ENCODE assay signal across 8 mouse cellular contexts in genomic region chr2:31950058-31950871, GRCm38 (mm10). TPM values are rescaled to one million over a fixed set of nuclear protein-coding genes. Genes with fewer than 3 reads are reported as not detected.
DNase-seq lines count a peak whose midpoint lies in the region; ATAC-seq and TF ChIP-seq lines count a peak whose summit lies in the region.

TSS of gene Aif1l (plus strand) at chr2:31950139.

- no peak within 1 kb of the TSS for H3K27ac ChIP-seq in embryonic fibroblast, embryonic 13.5 days (ENCODE audit: insufficient read depth, low read length)

- DNase-seq in T-cell, adult 2 months (ENCODE audit: low spot score) = peak; percentile 35
- DNase-seq in heart, postnatal 14 days = peak; percentile 73 to 76
- DNase-seq in layer of hippocampus, postnatal 10 days (ENCODE audit: low spot score in 2 of 2) = peak; percentile 59 to 74
- DNase-seq in right cerebral cortex, adult 2 months (ENCODE audit: low spot score in 2 of 2) = peak; percentile 12 to 18

- no peaks in the 10 kb centered on the region for H3K79me2 ChIP-seq in C2C12 (ENCODE audit: control insufficient read depth, insufficient read depth)

- H3K9me3 ChIP-seq in megakaryocyte, embryonic 14.5 days = no peaks in the 10 kb centered on the region

- ATAC-seq in cerebellum, adult (ENCODE audit: insufficient number of reproducible peaks, low FRiP score, low TSS enrichment) = no peak

- H3K4me3 ChIP-seq in C2C12 (ENCODE audit: insufficient read depth, poor library complexity, severe bottlenecking) = peak within 1 kb of the TSS; percentile 37
- H3K4me3 ChIP-seq in embryonic fibroblast, embryonic 13.5 days (ENCODE audit: insufficient read depth, low read length) = peak within 1 kb of the TSS; percentile 63
- peak within 1 kb of the TSS; percentile 90 for H3K4me3 ChIP-seq in megakaryocyte, embryonic 14.5 days (replicated peaks)

- intact Hi-C loops in heart, postnatal 14 days (cut with DNase I) = no loop called here

- TF ChIP-seq POLR2A in embryonic fibroblast, embryonic 13.5 days (IDR thresholded peaks at IDR 0.05; ENCODE audit: low read depth, low read length) = 0 out of 2 replicates have a peak, but pooled peaks have one; percentile 46

- no peaks in the 10 kb centered on the region for H3K36me3 ChIP-seq in C2C12 (ENCODE audit: control insufficient read depth, insufficient read depth)
- no peaks in the 10 kb centered on the region for H3K36me3 ChIP-seq in megakaryocyte, embryonic 14.5 days (replicated peaks; ENCODE audit: low read length)

- H3K4me1 ChIP-seq in embryonic fibroblast, embryonic 13.5 days (ENCODE audit: control insufficient read depth, insufficient read depth, low read length) = peaks cover 19% of the 10 kb centered on the region
- peaks cover 15% of the 10 kb centered on the region for H3K4me1 ChIP-seq in megakaryocyte, embryonic 14.5 days

- H3K79me3 ChIP-seq in C2C12 (ENCODE audit: low read depth) = no peaks in the 10 kb centered on the region

- no peak for TF ChIP-seq CTCF in C2C12 (IDR thresholded peaks at IDR 0.05; ENCODE audit: control insufficient read depth, insufficient read depth, insufficient read length)
- TF ChIP-seq CTCF in embryonic fibroblast, embryonic 13.5 days (IDR thresholded peaks at IDR 0.05; ENCODE audit: borderline replicate concordance, insufficient read depth, low read length) = no peak

- H3ac ChIP-seq in C2C12 (ENCODE audit: control insufficient read depth, insufficient read length, low read depth) = peak within 1 kb of the TSS; percentile 64

- H3K27me3 ChIP-seq in C2C12 (ENCODE audit: control insufficient read depth, insufficient read depth, insufficient read length) = no peaks in the 10 kb centered on the region
- peaks cover 96% of the 10 kb centered on the region for H3K27me3 ChIP-seq in megakaryocyte, embryonic 14.5 days (replicated peaks)

TF ChIP-seq in C2C12, 6 proteins besides CTCF, POLR2A, EP300 and RAD21:
- TF ChIP-seq USF1 (IDR thresholded peaks at IDR 0.05; ENCODE audit: low read depth) (no peak), CEBPB (IDR thresholded peaks at IDR 0.05; ENCODE audit: low read depth) (no peak), MYOG (IDR thresholded peaks at IDR 0.05; ENCODE audit: control insufficient read depth, extremely low read depth, insufficient read length) (no peak), FOSL1 (IDR thresholded peaks at IDR 0.05; ENCODE audit: insufficient read depth, low read length, poor library complexity, severe bottlenecking) (no peak), MYOD1 (IDR thresholded peaks at IDR 0.05; ENCODE audit: control insufficient read depth, insufficient read length, low read depth) (no peak), MAX (IDR thresholded peaks at IDR 0.05) (no peak)

RNA-seq across cellular contexts. Expression of gene Aif1l, which starts in this region (rescaled TPM):
- 55.4 TPM for polyA plus RNA-seq in C2C12 (2012; fragmentation: generic; extraction: Trizol)
- 20.8 and 39.6 TPM in 2 replicates for polyA plus RNA-seq in embryonic fibroblast, embryonic 13.5 days (2011; ENCODE audit: insufficient read length, low read depth, missing spikeins)
- total RNA-seq in heart, postnatal 14 days (2021) = 1 to 10 TPM; 3.8 to 5.3 TPM
- 1 to 10 TPM; 8.6 to 8.8 TPM for total RNA-seq in layer of hippocampus, postnatal 10 days (2021)
- not detected in 2 replicates for polyA plus RNA-seq in megakaryocyte, embryonic 14.5 days (2012; ENCODE audit: insufficient read depth, low replicate concordance)

Comparison
In these comparisons a context has a peak if more than half of its experiments do, and no peak if none do; other contexts are left out.
1. RNA of gene Aif1l (polyA plus RNA-seq): 55.4 TPM in C2C12 (single experiment) and 20.8 to 39.6 TPM in embryonic fibroblast, embryonic 13.5 days; not detected in megakaryocyte, embryonic 14.5 days; every median in the first group is over 10 times any median in the second.
2. H3K4me3 ChIP-seq: peak in every context shown above with its lines; median percentile 90 in megakaryocyte, embryonic 14.5 days; 63 in embryonic fibroblast, embryonic 13.5 days; 37 in C2C12.
3. DNase-seq: peak in every context shown above with its lines; median percentile 74 in heart, postnatal 14 days; 66 in layer of hippocampus, postnatal 10 days; 35 in T-cell, adult 2 months; 15 in right cerebral cortex, adult 2 months.